Mouse (Mus musculus) hindbrain, embryonic 10.5 days (tissue): ENCODE measurements at regions not wholly inside any gene's neighbourhood (a gene's known extent, or its start where the extent isn't known, plus 50 kb on each side); places are given as distances from the start of the nearest gene placed in this dataset.

Experiments used
- DNase-seq: peaks from one replicate; pipeline ENCODE4 v3.0.0-alpha.2; 2017; ENCODE audit warnings: low spot score
- H3K27ac ChIP-seq: fragments of 300-500 bp; sonication (generic); 2 replicates; pipeline ENCODE4 v1.5.1; 2016; ENCODE audit warnings: mild to moderate bottlenecking, moderate library complexity
- H3K27me3 ChIP-seq: fragments of 300-500 bp; sonication (generic); 2 replicates; pipeline ENCODE4 v1.6.1; 2016; ENCODE audit warnings: mild to moderate bottlenecking; ENCODE audit not compliant: poor library complexity, insufficient read depth, severe bottlenecking
- H3K36me3 ChIP-seq: fragments of 300-500 bp; sonication (generic); 2 replicates; pipeline ENCODE4 v1.6.1; 2016; ENCODE audit warnings: mild to moderate bottlenecking, moderate library complexity
- H3K4me1 ChIP-seq: fragments of 300-500 bp; sonication (generic); replicated peaks from 2 replicates; pipeline ENCODE4 v1.6.1; 2016; ENCODE audit warnings: mild to moderate bottlenecking
- H3K4me3 ChIP-seq: fragments of 300-500 bp; sonication (generic); 2 replicates; pipeline ENCODE4 v1.5.1; 2016; ENCODE audit warnings: mild to moderate bottlenecking, moderate library complexity
- H3K9me3 ChIP-seq: fragments of 300-500 bp; sonication (generic); 2 replicates; pipeline ENCODE4 v1.6.1; 2016; ENCODE audit warnings: mild to moderate bottlenecking, moderate library complexity
- WGBS: fragments of 180-500 bp; shearing (Covaris S2); methylation state at CpG from one replicate; pipeline ENCODE4 v1.1.7; 2016; 5-methylcytosine and 5-hydroxymethylcytosine counted together

GRCm38 (mm10) chr14:100665361-100665955 is 381.0 kb upstream of the Klf12 start:
- WGBS = 34% methylated on average over 9 of the region's 9 CpGs
- H3K4me1 ChIP-seq = peaks cover 15% of the 10 kb centered on the region
- H3K27ac ChIP-seq = no peak overlapping the region
- no peaks in the 10 kb centered on the region for H3K36me3 ChIP-seq
- no peak for DNase-seq
- H3K9me3 ChIP-seq = no peaks in the 10 kb centered on the region
- no peak overlapping the region for H3K4me3 ChIP-seq
- H3K27me3 ChIP-seq = no peaks in the 10 kb centered on the region

GRCm38 (mm10) chr14:100664180-100664579 is 379.7 kb upstream of the Klf12 start:
- H3K4me1 ChIP-seq = peaks cover 15% of the 10 kb centered on the region
- H3K36me3 ChIP-seq = no peaks in the 10 kb centered on the region
- no peak overlapping the region for H3K27ac ChIP-seq
- 81% methylated on average over 3 of the region's 3 CpGs for WGBS
- no peak for DNase-seq
- no peak overlapping the region for H3K4me3 ChIP-seq
- H3K27me3 ChIP-seq = no peaks in the 10 kb centered on the region
- no peaks in the 10 kb centered on the region for H3K9me3 ChIP-seq

- Histone ChIP-seq H3K4me1 (no peaks in the 10 kb centered on the region), H3K27me3 (no peaks in the 10 kb centered on the region), H3K36me3 (no peaks in the 10 kb centered on the region), H3K9me3 (no peaks in the 10 kb centered on the region), H3K27ac (no peak overlapping the region), H3K4me3 (no peak overlapping the region)
- DNase-seq = no peak
- WGBS = 84% methylated on average over 2 of the region's 2 CpGs
Measured at GRCm38 (mm10) chr14:100642076-100642475, 357.6 kb upstream of the Klf12 start.

GRCm38 (mm10) chr14:100634521-100634920 is 350.0 kb upstream of the Klf12 start:
- Histone ChIP-seq H3K27me3 (no peaks in the 10 kb centered on the region), H3K27ac (no peak overlapping the region), H3K4me3 (no peak overlapping the region), H3K9me3 (no peaks in the 10 kb centered on the region), H3K36me3 (no peaks in the 10 kb centered on the region), H3K4me1 (no peaks in the 10 kb centered on the region)
- WGBS = 84% methylated on average over 6 of the region's 6 CpGs
- no peak for DNase-seq

- Histone ChIP-seq H3K9me3 (no peaks in the 10 kb centered on the region), H3K27me3 (no peaks in the 10 kb centered on the region), H3K4me3 (no peak overlapping the region), H3K4me1 (no peaks in the 10 kb centered on the region), H3K27ac (no peak overlapping the region), H3K36me3 (no peaks in the 10 kb centered on the region)
- WGBS = 88% methylated on average over 1 of the region's 1 CpGs
- DNase-seq = no peak
Measured at GRCm38 (mm10) chr14:100631676-100632075, 347.2 kb upstream of the Klf12 start.

- DNase-seq = no peak
- H3K4me3 ChIP-seq = no peak overlapping the region
Measured at GRCm38 (mm10) chr14:100630197-100630596, 345.7 kb upstream of the Klf12 start.

GRCm38 (mm10) chr14:100627523-100627922 is 343.0 kb upstream of the Klf12 start:
- Histone ChIP-seq H3K27me3 (no peaks in the 10 kb centered on the region), H3K9me3 (no peaks in the 10 kb centered on the region), H3K36me3 (no peaks in the 10 kb centered on the region), H3K4me3 (no peak overlapping the region), H3K4me1 (no peaks in the 10 kb centered on the region), H3K27ac (no peak overlapping the region)
- no peak for DNase-seq
- WGBS = 50% methylated on average over 2 of the region's 2 CpGs

More at GRCm38 (mm10) chr14:100630197-100630596, 345.7 kb upstream of the Klf12 start:
- Histone ChIP-seq H3K27ac (no peak overlapping the region), H3K4me1 (no peaks in the 10 kb centered on the region), H3K36me3 (no peaks in the 10 kb centered on the region), H3K9me3 (no peaks in the 10 kb centered on the region), H3K27me3 (no peaks in the 10 kb centered on the region)
- 64% methylated on average over 6 of the region's 6 CpGs for WGBS

GRCm38 (mm10) chr14:100619656-100620030 is 335.2 kb upstream of the Klf12 start:
- Histone ChIP-seq H3K9me3 (no peaks in the 10 kb centered on the region), H3K36me3 (no peaks in the 10 kb centered on the region), H3K4me1 (0 out of 2 replicates have a peak, but pooled peaks cover 10% of the 10 kb centered on the region), H3K27me3 (no peaks in the 10 kb centered on the region), H3K4me3 (no peak overlapping the region), H3K27ac (no peak overlapping the region)
- 77% methylated on average over 1 of the region's 1 CpGs for WGBS
- no peak for DNase-seq

- Histone ChIP-seq H3K27ac (peak overlapping the region; percentile 40; the same call in 1 of the 2 replicates), H3K36me3 (no peaks in the 10 kb centered on the region), H3K9me3 (no peaks in the 10 kb centered on the region), H3K4me3 (no peak overlapping the region), H3K4me1 (0 out of 2 replicates have a peak, but pooled peaks cover 10% of the 10 kb centered on the region), H3K27me3 (no peaks in the 10 kb centered on the region)
- DNase-seq = peak; percentile 19
- WGBS = 73% methylated on average over 12 of the region's 12 CpGs
Measured at GRCm38 (mm10) chr14:100618793-100619655, 334.5 kb upstream of the Klf12 start.

- H3K9me3 ChIP-seq = no peaks in the 10 kb centered on the region
- no peak for DNase-seq
- H3K4me3 ChIP-seq = no peak overlapping the region
- no peak overlapping the region for H3K27ac ChIP-seq
- H3K4me1 ChIP-seq = no peaks in the 10 kb centered on the region
- H3K36me3 ChIP-seq = no peaks in the 10 kb centered on the region
- no peaks in the 10 kb centered on the region for H3K27me3 ChIP-seq
- WGBS = 86% methylated on average over 1 of the region's 1 CpGs
Measured at GRCm38 (mm10) chr14:100610017-100610760, 325.7 kb upstream of the Klf12 start.

- 89% methylated on average over 4 of the region's 4 CpGs for WGBS
- no peak overlapping the region for H3K27ac ChIP-seq
- no peaks in the 10 kb centered on the region for H3K27me3 ChIP-seq
- H3K4me1 ChIP-seq = no peaks in the 10 kb centered on the region
- no peak overlapping the region for H3K4me3 ChIP-seq
- H3K9me3 ChIP-seq = no peaks in the 10 kb centered on the region
- DNase-seq = no peak
- H3K36me3 ChIP-seq = no peaks in the 10 kb centered on the region
Measured at GRCm38 (mm10) chr14:100607109-100607508, 322.6 kb upstream of the Klf12 start.

GRCm38 (mm10) chr14:100600886-100601451 is 316.5 kb upstream of the Klf12 start:
- 70% methylated on average over 7 of the region's 7 CpGs for WGBS
- Histone ChIP-seq H3K27ac (no peak overlapping the region; the same call in 1 of the 2 replicates), H3K9me3 (no peaks in the 10 kb centered on the region), H3K27me3 (no peaks in the 10 kb centered on the region), H3K36me3 (no peaks in the 10 kb centered on the region), H3K4me3 (no peak overlapping the region), H3K4me1 (no peaks in the 10 kb centered on the region)
- DNase-seq = no peak
